Mouse (Mus musculus) gastrocnemius, adult 2 months (tissue): Measurements from ENCODE around the gene Reck. TPM values are rescaled to one million over a fixed set of nuclear protein-coding genes. Genes with fewer than 3 reads are reported as not detected.

Experiments used
- DNase-seq: peaks from one replicate; pipeline ENCODE4 v3.0.0; 2022
- H3K27ac ChIP-seq: fragments of 200-600 bp; 2 replicates; pipeline ENCODE4 v1.8.1; 2022; ENCODE audit warnings: mild to moderate bottlenecking
- H3K4me3 ChIP-seq: fragments of 200-600 bp; 2 replicates; pipeline ENCODE4 v1.8.1; 2022; ENCODE audit warnings: mild to moderate bottlenecking, moderate library complexity
- CTCF ChIP-seq: fragments of 200-600 bp; IDR thresholded peaks from 2 replicates; pipeline ENCODE4 v1.8.1; 2022; ENCODE audit warnings: antibody characterized with exemption, mild to moderate bottlenecking, moderate library complexity
- intact Hi-C: fragments of 180-260 bp; cut with DNase I; formaldehyde crosslinking; loops from one replicate; pipeline ENCODE4 v1.15.1; 2025
- total RNA-seq, 2 experiments: library from RNA; stranded (reverse); gene quantifications; 2 replicates each; pipeline ENCODE4 v1.2.3; 2021

The Reck gene
- total RNA-seq, 2 experiments from 2014 or later: 1.6 to 3.6 TPM

DNA sequence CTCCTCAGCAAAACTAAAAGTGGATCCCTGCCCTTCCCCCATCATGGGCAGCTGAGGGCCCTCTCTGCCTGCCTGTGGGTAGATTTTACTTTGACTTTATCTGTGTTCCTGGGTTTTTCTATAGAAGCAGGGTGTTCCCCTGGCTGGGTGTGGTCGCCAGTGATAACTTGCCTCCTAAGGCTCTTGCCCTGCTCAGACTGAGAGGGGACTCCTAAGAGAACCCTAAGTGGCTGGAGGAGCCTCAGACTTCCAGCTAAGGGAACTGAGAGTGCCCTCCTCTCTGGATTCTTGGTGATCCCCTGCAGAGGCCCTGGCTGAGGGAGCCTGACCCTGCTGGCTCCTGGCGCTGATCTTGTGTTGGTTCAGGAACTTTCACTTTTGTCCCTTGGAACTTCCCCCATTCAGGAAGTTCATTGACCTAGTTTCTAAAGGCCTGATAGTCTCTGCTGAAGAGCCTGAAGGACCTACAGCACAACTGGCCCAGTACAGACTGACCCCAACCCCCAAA lies 89.0 kb downstream of the Reck start:
- Histone ChIP-seq H3K4me3 (peak overlapping the region; percentile 38), H3K27ac (peak overlapping the region; percentile 77)
- no peak for TF ChIP-seq CTCF
- DNase-seq: no peak
- intact Hi-C loops: no loop called here

DNA sequence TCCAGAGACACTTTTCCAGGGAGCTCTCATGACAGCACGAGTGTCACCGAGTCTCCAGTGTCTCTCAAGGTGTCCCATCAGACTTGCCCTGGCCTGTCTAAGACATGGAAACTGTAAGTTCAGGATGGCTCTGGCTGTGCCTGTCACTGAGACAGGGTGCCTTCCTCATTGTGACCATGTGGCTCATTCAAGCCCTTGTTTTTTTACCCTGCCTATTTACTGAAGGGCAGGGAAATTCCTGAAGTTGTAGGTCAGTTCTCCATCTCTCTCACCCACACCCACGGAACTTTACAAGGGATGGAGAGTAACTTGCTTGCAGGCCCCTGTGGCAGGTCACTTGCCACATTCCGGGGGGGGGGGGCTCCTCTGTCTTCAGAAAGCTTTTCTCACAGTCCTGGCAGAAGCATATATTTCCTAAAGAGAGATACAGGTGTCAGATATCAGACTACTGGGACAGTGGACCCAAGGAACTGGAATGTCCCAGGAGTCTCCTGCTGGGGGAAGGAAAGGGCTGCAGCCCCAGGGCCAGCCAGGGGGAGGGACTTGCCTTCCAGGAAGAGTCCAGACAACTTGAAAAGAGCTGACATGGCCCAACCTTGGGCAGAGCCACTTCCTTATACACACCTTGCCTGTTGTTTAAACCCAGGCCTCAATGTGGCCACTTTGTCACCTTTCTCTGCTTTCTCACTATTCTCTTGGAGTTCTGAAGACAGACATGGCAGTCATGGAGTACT lies 89.8 kb downstream of the Reck start:
- intact Hi-C loops: no loop called here
- H3K4me3 ChIP-seq: no peak overlapping the region
- peak; percentile 52 for DNase-seq
- H3K27ac ChIP-seq: peak overlapping the region; percentile 77
- 0 out of 2 replicates have a peak, but pooled peaks have one; percentile 11 for TF ChIP-seq CTCF

DNA sequence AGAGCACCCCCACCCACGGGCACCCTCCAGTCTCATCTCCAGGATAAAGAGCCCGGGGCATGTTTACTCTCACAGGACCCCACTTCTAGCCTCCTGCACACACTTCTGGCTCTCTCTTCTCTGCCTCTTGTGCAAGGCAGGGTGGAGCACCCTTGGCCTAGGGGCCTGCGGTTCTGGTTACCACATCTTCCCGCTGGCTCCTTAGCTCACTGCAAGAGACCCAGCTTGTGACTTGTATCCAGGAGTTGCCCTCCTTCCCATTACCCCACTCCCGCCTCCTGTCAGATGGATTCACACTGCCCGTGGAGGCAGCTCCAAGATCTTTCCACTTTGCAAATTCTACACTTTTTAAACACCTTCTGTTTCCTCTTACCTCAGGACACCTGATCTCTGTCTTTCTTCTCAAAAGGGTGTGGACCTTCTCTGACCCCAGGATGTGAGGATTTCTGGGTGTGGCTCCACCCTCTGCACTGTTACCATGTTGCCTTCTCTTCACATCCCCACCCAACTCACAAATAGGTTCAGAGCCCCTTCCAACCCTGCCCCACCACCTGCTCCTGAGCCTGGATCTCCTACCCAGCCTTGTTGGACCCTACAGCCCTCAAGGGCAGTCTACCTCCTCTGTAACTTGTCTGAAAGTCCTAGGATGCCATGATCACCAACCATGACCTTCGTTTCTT lies 90.7 kb downstream of the Reck start:
- TF ChIP-seq CTCF: no peak
- intact Hi-C loops: no loop called here
- peak overlapping the region; percentile 77 for H3K27ac ChIP-seq
- DNase-seq: peak; percentile 55
- no peak overlapping the region for H3K4me3 ChIP-seq

DNA sequence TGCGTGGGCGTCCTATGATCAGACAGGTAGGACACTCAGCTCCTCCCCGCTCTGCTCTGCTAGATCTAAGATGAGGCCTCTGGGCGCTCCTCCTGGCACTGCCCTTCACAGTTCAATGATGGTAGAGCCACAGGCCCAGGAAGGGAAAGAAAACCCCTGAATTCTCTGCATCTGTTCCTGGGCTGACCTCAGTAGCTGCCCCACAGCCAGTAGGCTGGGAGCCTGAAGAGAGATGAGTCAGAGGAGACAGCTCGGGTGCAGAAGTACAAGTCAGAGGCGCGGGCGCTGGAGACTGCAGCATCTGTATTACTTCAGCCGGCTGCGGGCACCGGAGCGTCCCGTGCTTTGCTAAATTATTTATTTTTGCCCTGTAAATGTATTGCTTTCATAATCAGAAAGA lies 93.3 kb downstream of the Reck start:
- H3K4me3 ChIP-seq: peak overlapping the region; percentile 30
- no peak for TF ChIP-seq CTCF
- intact Hi-C loops: no loop called here
- peak overlapping the region; percentile 55 for H3K27ac ChIP-seq
- peak; percentile 88 for DNase-seq

DNA sequence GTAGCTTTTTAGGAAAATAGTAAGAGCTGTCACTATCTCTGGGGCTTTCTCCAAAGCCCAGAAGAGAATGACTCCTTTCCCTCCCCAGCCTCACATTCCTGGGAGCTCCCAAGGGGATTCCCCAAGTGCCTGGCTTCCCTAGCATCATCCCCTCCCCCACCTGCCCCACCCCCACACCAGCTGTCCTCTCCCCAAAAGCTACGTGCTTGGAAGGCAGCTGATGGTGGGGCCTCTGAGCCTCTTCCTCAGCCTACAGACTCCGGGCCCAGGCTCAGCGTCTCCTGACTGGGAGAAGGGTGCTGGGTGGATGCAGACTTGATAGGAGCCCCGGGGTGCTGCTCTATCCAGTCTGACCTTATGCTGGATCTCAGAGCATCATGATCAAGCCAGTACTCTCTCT lies 94.0 kb downstream of the Reck start:
- no peak for TF ChIP-seq CTCF
- intact Hi-C loops: no loop called here
- no peak for DNase-seq
- no peak overlapping the region for H3K4me3 ChIP-seq
- peak overlapping the region; percentile 63 for H3K27ac ChIP-seq

DNA sequence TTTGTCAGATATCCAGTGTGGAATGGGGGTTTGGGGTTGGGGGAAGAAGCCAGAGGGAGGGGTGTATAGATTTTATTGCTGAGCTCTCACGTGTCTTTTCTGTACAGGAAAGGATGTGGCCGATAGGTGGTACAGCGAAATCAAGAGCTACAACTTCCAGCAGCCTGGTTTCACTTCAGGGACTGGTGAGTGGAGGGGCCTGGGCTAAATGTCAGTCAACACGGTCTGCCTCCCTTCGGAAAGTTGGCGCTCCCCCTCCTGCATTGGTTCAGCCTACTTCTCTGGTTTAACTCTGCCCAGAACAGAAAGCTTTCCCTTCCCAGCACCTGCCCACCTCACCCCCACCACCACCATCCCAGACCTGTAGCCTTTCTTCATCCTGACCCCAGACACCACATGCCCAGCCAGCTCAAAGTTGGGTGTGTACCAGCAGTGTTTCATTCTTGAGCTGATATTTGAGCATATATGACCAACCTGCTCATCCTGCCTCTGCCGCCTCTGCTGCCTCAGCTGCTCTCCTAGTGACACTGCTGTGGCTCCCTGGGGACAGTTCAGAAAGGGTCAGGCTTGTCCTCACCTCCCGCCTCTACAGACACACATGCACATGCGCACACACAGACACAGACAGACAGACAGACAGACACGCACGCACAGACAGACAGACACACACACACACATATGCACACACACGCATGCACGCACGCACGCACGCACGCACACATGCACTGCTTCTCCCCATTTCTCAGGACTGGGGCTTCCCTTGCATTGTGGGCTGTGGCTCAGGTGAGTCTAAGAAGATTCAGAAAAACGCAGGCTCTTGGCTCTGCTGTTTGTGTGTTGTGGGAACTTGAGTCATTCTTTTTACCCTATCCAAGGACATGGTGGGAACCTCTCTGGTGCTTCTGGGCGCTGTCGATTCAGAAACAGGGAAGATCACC lies 95.3 kb downstream of the Reck start:
- no peak overlapping the region for H3K4me3 ChIP-seq
- intact Hi-C loops: no loop called here
- TF ChIP-seq CTCF: no peak
- H3K27ac ChIP-seq: no peak overlapping the region
- no peak for DNase-seq

DNA sequence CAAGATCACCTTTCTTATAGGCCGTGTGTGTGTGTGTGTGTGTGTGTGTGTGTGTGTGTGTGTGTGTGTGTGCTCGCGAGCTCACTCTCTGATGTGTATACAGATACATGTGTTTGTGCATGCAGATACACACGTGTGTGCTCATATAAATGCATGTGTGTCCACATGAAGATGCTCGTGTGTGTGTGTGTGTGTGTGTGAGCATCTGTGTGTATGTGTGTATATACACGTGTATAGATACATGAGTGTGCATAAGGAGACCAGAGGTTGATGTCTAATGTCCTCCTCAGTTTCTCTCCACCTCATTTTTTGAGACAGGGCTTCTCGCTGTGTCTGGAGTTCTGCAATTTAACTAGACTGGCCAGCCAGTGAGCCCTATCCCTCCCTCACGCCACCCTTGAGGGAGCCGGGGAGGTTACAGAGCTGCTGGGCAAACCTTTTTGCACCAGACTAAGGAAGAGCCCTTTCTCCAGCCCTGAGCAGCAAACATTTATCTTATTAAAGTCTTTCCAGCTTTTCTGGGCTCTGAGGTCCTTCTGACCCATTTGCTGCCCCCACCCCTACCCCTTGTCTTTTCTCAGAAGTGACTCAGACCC lies 96.3 kb downstream of the Reck start:
- no peak for DNase-seq
- intact Hi-C loops: no loop called here
- peak overlapping the region; percentile 62 for H3K27ac ChIP-seq
- TF ChIP-seq CTCF: no peak
- no peak overlapping the region for H3K4me3 ChIP-seq

DNA sequence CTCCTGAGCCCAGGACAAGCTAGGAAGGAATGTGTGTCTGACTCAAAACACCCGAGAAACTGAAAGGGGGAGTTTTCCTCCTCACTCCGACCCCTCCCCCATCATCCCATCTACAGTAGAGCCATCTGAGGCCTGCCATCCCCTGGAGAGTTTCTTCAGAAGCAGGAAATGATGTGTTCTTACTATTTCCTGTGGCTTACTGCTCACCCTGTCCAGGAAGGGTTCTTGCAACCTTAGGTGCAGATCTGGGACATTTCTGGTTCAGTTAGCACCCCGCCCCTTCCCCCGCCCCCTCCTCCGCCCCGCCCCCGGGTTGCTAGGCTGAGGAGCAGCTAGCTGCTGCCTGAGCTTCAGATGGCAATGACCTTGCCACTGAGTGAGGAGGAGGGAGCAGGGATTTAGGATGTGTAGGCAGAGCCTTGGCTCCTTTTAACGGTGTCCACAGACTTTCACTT lies 96.8 kb downstream of the Reck start:
- intact Hi-C loops: no loop called here
- DNase-seq: no peak
- Histone ChIP-seq H3K4me3 (no peak overlapping the region), H3K27ac (peak overlapping the region; percentile 62)
- no peak for TF ChIP-seq CTCF

DNA sequence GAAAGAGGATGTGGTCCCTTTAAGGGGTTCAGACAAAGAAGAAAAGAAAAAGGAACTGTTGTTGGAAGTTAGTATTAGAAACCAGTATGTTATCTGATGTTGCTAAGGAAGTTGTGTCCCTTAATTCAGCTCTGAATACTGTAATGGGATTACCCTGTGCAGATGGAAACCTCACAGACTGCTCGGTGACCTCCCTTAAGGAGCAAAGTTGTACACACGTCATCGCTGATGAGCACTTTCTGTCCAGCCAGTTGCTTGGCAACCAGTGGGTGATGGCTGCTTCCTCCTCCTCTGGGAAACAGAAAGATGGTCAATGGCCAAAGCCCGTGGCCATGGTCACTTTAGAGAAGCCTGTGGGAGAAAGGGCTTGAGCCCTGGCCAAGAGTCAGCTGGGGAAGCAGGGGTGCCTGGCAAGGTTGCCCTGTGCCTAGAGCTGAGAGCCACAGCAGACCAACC lies 98.2 kb downstream of the Reck start:
- DNase-seq: peak; percentile 79
- TF ChIP-seq CTCF: no peak
- H3K27ac ChIP-seq: peak overlapping the region; percentile 62
- intact Hi-C loops: no loop called here
- H3K4me3 ChIP-seq: no peak overlapping the region

DNA sequence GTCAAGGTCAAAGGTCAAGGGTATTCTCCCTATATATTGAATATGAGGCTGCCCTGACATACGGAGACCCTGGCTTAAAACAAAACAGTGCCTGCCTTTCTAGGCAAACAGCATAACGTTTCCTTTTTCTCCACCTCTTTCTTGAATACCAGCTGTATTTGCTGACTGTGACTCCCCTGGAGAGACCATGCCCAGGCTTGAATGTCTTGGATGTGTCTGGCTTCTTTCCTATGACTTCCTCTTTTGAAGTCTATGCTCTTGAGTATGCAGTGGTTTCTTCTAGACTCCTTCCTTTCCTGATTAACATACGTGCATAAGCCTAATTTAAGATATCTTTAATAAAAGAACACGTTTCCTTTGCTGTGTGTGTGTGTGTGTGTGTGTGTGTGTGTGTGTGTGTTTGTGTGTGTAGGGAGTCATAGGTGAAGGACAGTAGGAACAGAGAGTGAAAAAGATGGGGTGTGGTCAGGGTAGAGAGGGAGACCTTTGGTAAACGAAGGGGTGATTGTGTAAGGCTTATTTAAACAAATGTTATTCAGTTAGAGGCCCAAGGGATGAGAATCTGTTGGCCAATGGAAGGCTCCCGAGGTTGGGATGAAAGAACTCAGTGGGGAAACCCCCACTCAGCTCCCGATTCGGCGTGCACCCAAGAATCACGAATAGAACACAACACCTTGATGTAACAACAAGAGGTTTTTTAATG lies 99.7 kb downstream of the Reck start:
- intact Hi-C loops: no loop called here
- H3K4me3 ChIP-seq: no peak overlapping the region
- H3K27ac ChIP-seq: no peak overlapping the region
- TF ChIP-seq CTCF: no peak
- DNase-seq: no peak

DNA sequence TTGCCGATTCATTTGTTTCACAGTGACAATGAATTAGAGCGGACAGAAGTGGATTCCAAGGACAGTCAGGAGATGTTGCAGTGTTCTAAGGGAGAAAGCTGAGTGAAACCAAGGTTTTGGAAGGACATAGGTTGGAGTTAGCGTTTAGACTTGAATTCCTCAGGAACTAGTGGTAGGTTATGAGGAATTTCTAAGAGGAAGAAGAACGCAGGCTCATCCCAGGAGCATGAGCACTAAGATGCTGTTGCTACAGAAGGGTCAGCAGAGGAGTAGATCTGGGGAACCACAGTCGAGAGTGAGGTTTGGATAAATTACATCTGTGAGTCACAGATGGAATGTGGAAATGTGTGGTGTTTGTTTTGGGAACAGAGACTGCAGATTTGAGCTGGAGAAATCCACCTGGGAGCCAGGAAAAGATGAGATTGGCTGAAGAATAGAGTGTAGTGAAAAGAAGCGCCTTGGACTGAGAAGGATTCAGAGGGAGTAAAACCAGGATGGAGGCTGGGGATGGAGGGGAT lies 101.0 kb downstream of the Reck start:
- no peak for TF ChIP-seq CTCF
- Histone ChIP-seq H3K4me3 (no peak overlapping the region), H3K27ac (peak overlapping the region; percentile 57)
- no peak for DNase-seq
- intact Hi-C loops: no loop called here
